Mouse (Mus musculus) E14TG2a.4 (cell line): ENCODE data around the gene Ppm1h.

Source experiments
- CTCF ChIP-seq: conservative IDR thresholded peaks from 2 replicates; pipeline ENCODE4 v1.5.1; 2014; ENCODE audit warnings: low read length
- NANOG ChIP-seq: IDR thresholded peaks from 2 replicates; pipeline ENCODE4 v1.6.1; 2014; ENCODE audit warnings: borderline replicate concordance, low read length, mixed read lengths

DNA sequence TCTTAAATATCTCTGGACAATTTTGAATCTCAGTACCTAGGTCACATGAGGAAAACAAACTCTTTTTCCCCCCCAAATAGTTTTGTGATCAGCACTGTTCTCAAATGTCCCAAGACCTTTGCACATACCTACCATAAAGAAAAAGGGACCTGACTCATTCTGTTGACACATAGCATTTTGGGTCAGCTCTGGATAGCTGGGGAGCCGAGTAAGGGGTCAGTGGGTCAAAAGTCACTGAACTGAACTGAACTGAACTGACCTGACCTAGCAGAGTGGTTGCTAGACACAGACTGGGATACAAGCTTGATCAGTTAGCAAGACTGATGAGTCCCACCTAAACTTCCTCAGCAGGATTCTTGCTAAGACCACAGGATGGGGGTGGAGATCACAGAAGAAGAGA lies 6.7 kb downstream of the Ppm1h start:
- TF ChIP-seq CTCF, result no peak
- TF ChIP-seq NANOG, result no peak
